Mouse (Mus musculus): Measurements from ENCODE around the gene Metrn.
"Not testable (repeated sequence)": the region's sequence is repeated elsewhere in the genome, so short reads cannot be mapped to it uniquely, and the experiment has no call there.

DNA sequence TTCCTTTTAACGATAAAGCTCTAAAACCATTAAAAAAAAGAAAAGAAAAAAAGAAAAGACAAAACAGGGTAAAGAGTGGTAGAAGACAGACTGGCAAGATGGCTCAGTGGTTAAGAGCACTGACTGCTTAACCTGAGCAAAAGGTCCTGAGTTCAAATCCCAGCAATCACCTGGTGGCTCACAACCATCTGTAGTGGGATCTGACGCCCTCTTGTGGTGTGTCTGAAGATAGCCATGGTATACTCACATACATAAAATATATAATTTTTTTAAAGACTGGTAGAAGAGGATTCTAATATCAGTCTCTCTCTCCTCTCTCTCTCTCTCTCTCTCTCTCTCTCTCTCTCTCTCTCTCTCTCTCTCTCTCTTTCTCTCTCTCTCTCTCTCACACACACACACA lies 10.5 kb upstream of the Metrn start:
- not testable (repeated sequence) for TF ChIP-seq FLI1 (IDR thresholded peaks at IDR 0.05; ENCODE audit: low read length); GATA1 (IDR thresholded peaks at IDR 0.05; ENCODE audit: borderline replicate concordance, low read length)
